In genomic region chr10:59523826-59524331, GRCm38 (mm10) we compare ENCODE assay signal across 15 mouse cellular contexts.
DNase-seq lines count a peak whose midpoint lies in the region; ATAC-seq lines count a peak whose summit lies in the region.
"Had no signal": no experiment of that assay in that cellular context is flagged by ENCODE, and none has a peak within 500 bp of the region (broad histone marks: within the 10 kb centered on the region; RNA-seq: fewer than 3 reads in every experiment).

No protein-coding gene starts in this region.

- H3K4me3 ChIP-seq in heart, embryonic 10.5 days, result no peak overlapping the region; the same call in 1 of the 2 replicates
- H3K4me3 ChIP-seq in forebrain, embryonic 14.5 days (ENCODE audit: low read depth, low read length), result no peak overlapping the region
- H3K4me3 ChIP-seq: neural tube, embryonic 15.5 days had no signal

- H3K27ac ChIP-seq in heart, embryonic 10.5 days, result peak overlapping the region; percentile 71
- no peak overlapping the region for H3K27ac ChIP-seq in forebrain, embryonic 14.5 days (ENCODE audit: low read depth, low read length)
- H3K27ac ChIP-seq: neural tube, embryonic 15.5 days had no signal

- WGBS in heart, embryonic 10.5 days, result 28% methylated on average over 8 of the region's 8 CpGs
- 63% methylated on average over 8 of the region's 8 CpGs for WGBS in forebrain, embryonic 14.5 days

- intact Hi-C loops in heart, postnatal 36 days (cut with DNase I), result loop anchor here (5.0 kb wide), 1 partner anchor 43 kb away; no protein-coding TSS in a partner anchor
- intact Hi-C loops in heart, postnatal 10 days (cut with DNase I), result no loop called here
- intact Hi-C loops in left cerebral cortex, postnatal 36 days (cut with DNase I), result no loop called here

- no peak overlapping the region for H3K9ac ChIP-seq in forebrain, embryonic 14.5 days (ENCODE audit: low read length)
- H3K9ac ChIP-seq: neural tube, embryonic 15.5 days had no signal

- H3K4me1 ChIP-seq in heart, embryonic 10.5 days, result peaks cover 25% of the 10 kb centered on the region
- H3K4me1 ChIP-seq in forebrain, embryonic 14.5 days (ENCODE audit: control insufficient read depth, insufficient read depth, low read length), result no peaks in the 10 kb centered on the region

- no peaks in the 10 kb centered on the region for H3K9me3 ChIP-seq in heart, embryonic 10.5 days
- H3K9me3 ChIP-seq in forebrain, embryonic 14.5 days (replicated peaks; ENCODE audit: control insufficient read depth, low read length), result no peaks in the 10 kb centered on the region
- H3K9me3 ChIP-seq: G1E; neural tube, embryonic 15.5 days had no signal

- no peak for ATAC-seq in forebrain, embryonic 14.5 days

- no peaks in the 10 kb centered on the region for H3K27me3 ChIP-seq in heart, embryonic 10.5 days (ENCODE audit: insufficient read depth, poor library complexity, severe bottlenecking)
- H3K27me3 ChIP-seq in forebrain, embryonic 14.5 days (replicated peaks; ENCODE audit: control insufficient read depth, insufficient read depth, low read length), result no peaks in the 10 kb centered on the region
- H3K27me3 ChIP-seq: neural tube, embryonic 15.5 days had no signal

- DNase-seq in heart, adult 18-20 months, result peak; percentile 38 to 45
- DNase-seq in heart, postnatal 36 days, result no peak
- DNase-seq in heart, embryonic 10.5 days (ENCODE audit: low spot score), result no peak
- DNase-seq in heart, postnatal 10 days, result peak; percentile 35
- peak; percentile 77 for DNase-seq in lung, postnatal 10 days
- DNase-seq in forebrain, embryonic 14.5 days (ENCODE audit: low spot score), result no peak
- no peak for DNase-seq in cerebellum, postnatal 14 days
- DNase-seq in left cerebral cortex, postnatal 36 days (ENCODE audit: low spot score in 2 of 2), result no peak
- DNase-seq: B cell, adult 2 months; embryo, embryonic 11 days; kidney, adult 18-20 months; layer of hippocampus, adult 9-11 months; thymus, postnatal 14 days had no signal

- no peaks in the 10 kb centered on the region for H3K36me3 ChIP-seq in heart, embryonic 10.5 days
- no peaks in the 10 kb centered on the region for H3K36me3 ChIP-seq in forebrain, embryonic 14.5 days (ENCODE audit: control insufficient read depth, insufficient read depth, low read length)
- H3K36me3 ChIP-seq: neural tube, embryonic 15.5 days had no signal

- H3K4me2 ChIP-seq in forebrain, embryonic 14.5 days (ENCODE audit: low read length), result no peak overlapping the region
- H3K4me2 ChIP-seq: neural tube, embryonic 15.5 days had no signal

Comparison
In these comparisons a context has a peak if more than half of its experiments do, and no peak if none do; other contexts are left out.
1. DNase-seq: peak in heart, adult 18-20 months (2 of 2), heart, postnatal 10 days (2 of 2) and lung, postnatal 10 days (single experiment); none in heart, postnatal 36 days (0 of 2), heart, embryonic 10.5 days (single experiment), forebrain, embryonic 14.5 days (single experiment), cerebellum, postnatal 14 days (0 of 2) and left cerebral cortex, postnatal 36 days (0 of 2).